Mouse (Mus musculus): ENCODE results near the gene Hoxd4.

The Hoxd4 gene

DNA sequence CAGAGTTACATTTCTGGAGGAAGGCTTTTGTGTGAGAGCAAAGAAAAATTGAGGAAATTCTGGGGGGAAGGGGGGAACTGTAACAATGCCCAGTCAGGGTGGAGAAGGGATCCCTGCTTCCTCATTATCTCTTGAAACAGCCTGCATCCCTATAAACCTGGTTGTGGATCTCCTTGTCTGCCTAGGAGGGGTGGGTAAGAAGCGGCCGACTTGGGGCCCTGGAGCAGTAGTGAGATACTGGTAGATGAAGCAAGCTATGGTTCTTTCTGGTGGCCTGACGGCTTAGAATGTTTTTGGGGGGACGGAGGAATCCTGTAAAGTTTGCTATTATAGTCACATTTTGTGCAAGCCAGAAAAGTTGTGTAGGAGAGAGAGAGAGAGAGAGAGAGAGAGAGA, 18.3 kb upstream of the Hoxd4 start:
- no peak for DNase-seq

DNA sequence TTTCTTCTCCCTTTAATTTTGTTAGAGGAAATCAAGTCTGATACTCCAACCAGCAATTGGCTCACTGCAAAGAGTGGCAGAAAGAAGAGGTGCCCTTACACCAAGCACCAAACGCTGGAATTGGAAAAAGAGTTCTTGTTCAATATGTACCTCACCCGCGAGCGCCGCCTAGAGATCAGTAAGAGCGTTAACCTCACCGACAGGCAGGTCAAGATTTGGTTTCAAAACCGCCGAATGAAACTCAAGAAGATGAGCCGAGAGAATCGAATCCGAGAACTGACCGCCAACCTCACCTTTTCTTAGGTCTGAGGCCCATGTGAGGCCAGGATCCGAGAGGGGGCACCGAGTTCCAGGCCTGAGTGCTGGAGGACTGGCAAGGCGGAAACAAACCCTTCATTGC, 17.7 kb upstream of the Hoxd4 start:
- DNase-seq: peak; percentile 62

DNA sequence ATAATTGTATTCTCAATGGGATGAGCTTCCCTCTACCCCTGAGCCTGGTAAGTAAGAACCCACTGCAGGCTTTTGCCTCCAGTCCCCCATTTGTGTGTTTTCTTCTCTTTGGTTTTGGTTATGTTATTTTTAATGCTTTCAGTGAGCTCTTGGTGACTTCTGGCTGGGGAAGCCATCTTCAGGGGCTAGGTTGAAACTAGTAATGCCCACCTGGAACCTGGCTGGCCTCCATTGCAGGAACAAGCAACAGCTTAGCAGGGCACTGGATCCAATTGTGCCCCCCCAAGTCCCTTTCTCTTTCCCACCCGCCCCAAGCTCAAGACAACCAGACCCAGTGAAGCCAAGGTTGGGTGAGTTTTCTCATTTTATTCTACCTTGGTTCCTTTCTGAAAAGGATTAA, 16.3 kb upstream of the Hoxd4 start:
- DNase-seq: no peak

DNA sequence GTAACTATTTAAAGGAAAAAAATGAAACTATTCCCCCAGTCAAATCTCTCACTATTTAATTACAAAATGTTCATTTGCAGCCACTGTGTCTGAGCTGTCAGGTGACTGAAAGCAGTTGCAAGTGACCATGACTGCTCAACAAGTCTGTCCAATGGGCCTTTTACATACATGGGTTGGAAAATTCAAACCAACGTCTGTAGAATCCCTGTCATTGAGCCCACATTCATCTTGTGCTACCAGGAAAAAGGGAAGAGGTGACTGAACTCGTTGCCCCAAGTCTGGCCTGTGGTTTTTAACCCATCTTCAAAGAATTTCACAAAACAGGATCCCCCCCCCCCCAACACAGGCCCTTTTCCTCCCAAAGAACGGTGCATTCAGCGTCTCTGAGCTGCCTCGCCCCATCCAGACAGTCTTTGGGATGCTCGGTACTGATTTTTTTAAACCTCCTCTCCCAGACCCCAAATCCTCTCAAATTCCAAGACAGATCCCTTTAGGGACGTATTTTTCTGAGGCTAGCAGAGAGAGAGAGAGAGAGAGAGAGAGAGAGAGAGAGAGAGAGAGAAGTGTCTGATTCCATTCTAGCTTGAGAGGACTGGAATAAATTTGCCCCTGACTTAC, 15.8 kb upstream of the Hoxd4 start:
- no peak for DNase-seq

DNA sequence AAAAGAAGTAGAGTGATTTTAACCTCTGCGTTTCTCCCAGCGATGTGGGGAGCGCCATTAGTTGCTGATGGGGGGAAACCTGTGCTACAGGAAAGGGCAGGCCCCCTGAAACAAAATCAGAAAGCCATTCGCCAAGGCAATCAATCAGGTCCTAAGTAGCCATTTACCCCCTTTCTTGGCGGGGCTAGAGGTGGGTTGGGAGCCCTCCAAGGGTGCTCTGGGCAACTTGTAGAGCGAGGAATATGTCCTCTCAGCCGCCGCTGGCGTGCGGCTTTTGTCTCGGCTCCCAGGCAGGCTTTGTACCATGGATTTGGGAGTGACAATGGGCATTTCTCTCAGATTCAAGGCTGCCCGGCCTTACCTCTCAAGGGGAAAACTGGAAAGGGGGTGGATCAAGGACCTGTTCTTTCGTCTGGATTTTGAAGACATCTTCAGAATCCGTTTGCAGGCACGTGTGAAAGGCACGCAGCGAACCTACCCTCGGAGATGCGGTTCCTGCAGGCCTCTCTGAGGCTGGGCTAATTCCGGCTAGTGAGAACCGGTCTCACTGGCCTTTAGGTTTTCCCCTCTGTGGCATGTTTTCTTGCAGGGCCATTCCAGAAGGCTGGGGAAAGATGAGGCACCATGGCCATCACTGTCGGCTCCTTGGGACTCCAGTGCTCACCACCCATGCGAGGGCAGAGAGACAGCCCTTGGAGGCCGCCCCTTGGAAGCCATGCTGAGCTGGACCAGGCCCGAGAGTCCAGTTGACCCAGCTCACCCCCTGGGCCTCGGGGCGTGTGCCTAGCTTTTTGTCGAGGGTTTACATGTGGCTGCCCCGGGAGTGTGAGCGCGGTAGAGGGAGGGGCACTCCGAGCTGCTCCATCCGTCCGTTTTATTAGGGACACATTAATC, 15.0 kb upstream of the Hoxd4 start:
- DNase-seq: no peak

DNA sequence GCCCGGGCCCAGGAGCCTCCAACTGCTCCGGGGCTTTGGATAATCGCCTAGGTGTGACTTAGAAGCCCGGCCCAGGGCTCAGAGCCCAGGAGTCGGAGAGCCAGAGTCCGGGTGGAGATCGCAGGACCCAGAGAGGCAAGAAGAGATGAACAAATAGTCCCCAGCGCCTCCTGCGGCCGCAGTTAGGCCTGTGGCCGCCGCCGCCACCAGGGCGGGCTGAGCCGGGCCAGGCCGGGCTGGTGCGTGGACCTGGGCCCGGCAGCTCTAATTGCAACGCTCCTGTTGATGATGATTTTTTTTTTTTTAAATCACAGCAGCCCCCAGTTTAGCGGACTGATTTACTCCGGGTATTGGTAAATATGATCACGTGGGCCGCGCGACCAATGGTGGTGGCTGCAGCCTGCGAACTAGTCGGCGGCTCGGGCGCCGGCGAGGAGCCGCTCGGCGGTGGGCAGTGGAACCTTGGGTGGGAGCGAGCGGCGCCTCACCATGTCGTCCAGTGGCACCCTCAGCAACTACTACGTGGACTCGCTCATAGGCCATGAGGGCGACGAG, 14.1 kb upstream of the Hoxd4 start, which contains the start of gene Hoxd9:
Hoxd9 (plus strand) TSS at position 161 of the 555 bp plus-strand sequence.
- peak; percentile 68 for DNase-seq

GRCm38 (mm10) chr2:74698201-74699052, 13.3 kb upstream of the Hoxd4 start:
- no peak for DNase-seq

- DNase-seq: no peak
These were observed 12.7 kb upstream of the Hoxd4 start for GRCm38 (mm10) chr2:74699053-74699430.

DNA sequence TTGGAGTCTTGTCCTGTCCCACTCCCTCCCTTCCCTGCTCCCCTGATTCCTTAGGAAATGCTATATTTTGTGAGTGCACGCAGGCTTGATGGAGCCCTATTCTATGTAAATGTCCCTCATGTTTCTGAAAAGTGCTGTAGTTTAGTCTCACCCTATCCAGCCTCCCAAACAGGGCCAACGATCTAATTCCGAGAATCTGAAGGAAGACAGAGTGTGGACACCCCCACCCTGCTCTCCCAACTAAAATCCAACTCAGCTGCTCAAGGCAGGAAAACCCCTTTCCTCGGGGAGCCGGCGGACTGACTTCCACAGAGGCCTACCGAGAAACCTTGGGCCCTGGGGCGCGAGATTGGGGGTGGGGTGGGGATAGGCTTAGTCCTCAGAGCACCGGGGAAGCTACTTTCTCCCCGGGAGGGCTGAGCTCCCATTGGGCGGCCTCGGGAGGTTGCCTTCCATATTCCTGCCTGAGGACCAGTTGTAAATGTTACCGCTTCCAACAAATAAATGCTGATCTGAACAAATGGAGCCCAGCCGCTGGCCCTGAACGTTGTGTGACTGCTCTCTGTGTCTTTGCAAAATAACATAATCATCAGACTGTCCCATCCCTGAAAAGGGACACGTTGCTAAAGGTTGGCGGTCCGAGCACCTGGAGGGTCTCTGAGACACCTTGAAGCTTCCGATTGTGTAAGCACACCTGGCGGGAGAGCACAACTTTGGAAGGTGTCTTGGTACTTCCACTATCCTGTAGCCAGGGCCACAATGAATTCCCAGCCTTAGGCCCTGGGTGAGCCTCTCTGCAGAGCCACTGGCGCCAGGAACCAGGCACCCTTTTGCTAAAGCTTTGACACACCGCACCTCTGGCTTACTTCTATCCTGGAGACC, 11.8 kb upstream of the Hoxd4 start:
- no peak for DNase-seq

GRCm38 (mm10) chr2:74700546-74701112, 11.1 kb upstream of the Hoxd4 start:
- no peak for DNase-seq

GRCm38 (mm10) chr2:74701949-74702819, 9.5 kb upstream of the Hoxd4 start:
- peak; percentile 82 for DNase-seq

DNA sequence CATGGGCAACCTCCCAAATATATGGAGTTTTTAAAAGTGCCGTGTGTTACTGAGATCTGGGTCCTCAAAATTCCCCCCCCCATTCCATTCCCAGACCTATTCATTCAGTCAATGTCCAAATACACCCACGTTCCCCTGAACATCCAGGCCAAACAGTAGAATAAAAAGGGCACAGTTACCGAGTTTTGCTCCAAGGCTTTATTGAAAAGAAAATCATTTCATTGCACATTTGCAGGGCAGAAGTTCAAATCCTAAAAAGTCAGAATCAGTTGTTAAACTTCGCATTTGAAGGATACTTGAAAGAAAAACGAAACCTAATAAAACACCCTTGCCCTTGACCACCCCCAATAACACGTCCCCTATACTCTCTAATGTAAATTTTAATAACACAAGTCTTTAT, 8.9 kb upstream of the Hoxd4 start:
- no peak for DNase-seq

GRCm38 (mm10) chr2:74703317-74703716, 8.4 kb upstream of the Hoxd4 start:
- no peak for DNase-seq

GRCm38 (mm10) chr2:74703720-74704392, 7.9 kb upstream of the Hoxd4 start:
- no peak for DNase-seq

GRCm38 (mm10) chr2:74704393-74704998, 7.2 kb upstream of the Hoxd4 start, which contains the start of gene Hoxd8:
Gene Hoxd8, plus strand, starts transcription at chr2:74704615.
- peak; percentile 69 for DNase-seq

GRCm38 (mm10) chr2:74704999-74705466, 6.7 kb upstream of the Hoxd4 start:
- no peak for DNase-seq

- DNase-seq: no peak
These were observed 6.2 kb upstream of the Hoxd4 start for GRCm38 (mm10) chr2:74705467-74706089.

DNA sequence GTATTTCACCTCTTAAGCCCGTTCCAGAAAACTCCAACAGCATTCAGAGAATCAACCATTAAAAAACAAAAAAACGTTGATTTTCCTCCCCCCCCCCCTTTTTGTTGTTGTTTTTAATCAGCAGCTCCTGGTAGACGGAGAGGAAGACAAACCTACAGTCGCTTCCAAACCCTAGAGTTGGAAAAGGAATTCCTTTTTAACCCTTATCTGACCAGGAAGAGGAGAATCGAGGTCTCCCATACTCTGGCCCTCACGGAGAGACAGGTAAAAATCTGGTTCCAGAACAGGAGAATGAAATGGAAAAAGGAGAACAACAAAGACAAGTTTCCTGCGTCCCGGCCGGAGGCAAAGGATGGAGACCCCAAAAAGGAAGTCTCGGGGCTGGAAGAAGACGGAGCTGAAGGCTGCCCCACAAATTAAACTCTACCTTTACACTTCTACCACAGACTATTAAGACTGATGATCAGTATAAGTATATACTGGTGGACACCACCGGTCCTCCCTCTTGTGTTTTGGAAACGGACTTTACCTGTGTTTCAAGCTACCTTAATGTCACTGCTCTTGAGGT, 5.3 kb upstream of the Hoxd4 start:
- no peak for DNase-seq

GRCm38 (mm10) chr2:74707599-74707998, 4.1 kb upstream of the Hoxd4 start:
- DNase-seq: no peak

All from retina, postnatal 1 day (tissue).